Mouse (Mus musculus) liver, embryonic 16.5 days (tissue): ENCODE data around the gene Cep68. TPM values are rescaled to one million over a fixed set of nuclear protein-coding genes. Genes with fewer than 3 reads are reported as not detected.

Experiments
- ATAC-seq: fragments of 200-750 bp; cut with Nextera tagmentation; 2 replicates; pipeline ENCODE4 v1.8.0; 2017; ENCODE audit warnings: low read depth, mild to moderate bottlenecking, moderate number of reproducible peaks, moderate library complexity
- H3K27ac ChIP-seq: fragments of 300-500 bp; sonication (generic); 2 replicates; pipeline ENCODE4 v1.5.1; 2014; ENCODE audit warnings: mild to moderate bottlenecking, low read length
- H3K27me3 ChIP-seq: fragments of 300-500 bp; sonication (generic); 2 replicates; pipeline ENCODE4 v1.6.1; 2014; ENCODE audit warnings: low read depth, low read length, mixed read lengths; ENCODE audit not compliant: control insufficient read depth, insufficient read depth
- H3K36me3 ChIP-seq: fragments of 300-500 bp; sonication (generic); 2 replicates; pipeline ENCODE4 v1.6.1; 2014; ENCODE audit warnings: mild to moderate bottlenecking; ENCODE audit not compliant: control insufficient read depth, insufficient read depth
- H3K4me1 ChIP-seq: fragments of 300-500 bp; sonication (generic); 2 replicates; pipeline ENCODE4 v1.6.1; 2014; ENCODE audit warnings: low read depth, low read length, mixed read lengths; ENCODE audit not compliant: control insufficient read depth
- H3K4me2 ChIP-seq: fragments of 300-500 bp; sonication (generic); 2 replicates; pipeline ENCODE4 v1.6.1; 2014; ENCODE audit warnings: low read depth, low read length, mixed read lengths
- H3K4me3 ChIP-seq: fragments of 300-500 bp; sonication (generic); 2 replicates; pipeline ENCODE4 v1.5.1; 2014; ENCODE audit warnings: low read depth, mild to moderate bottlenecking, low read length
- H3K9ac ChIP-seq: fragments of 300-500 bp; sonication (generic); 2 replicates; pipeline ENCODE4 v1.6.1; 2014; ENCODE audit warnings: low read depth, low read length
- H3K9me3 ChIP-seq: fragments of 300-500 bp; sonication (generic); replicated peaks from 2 replicates; pipeline ENCODE4 v1.6.1; 2016; ENCODE audit warnings: low read length; ENCODE audit not compliant: control insufficient read depth
- WGBS: fragments of 180-500 bp; shearing (Covaris S2); extraction: QIAGEN DNeasy Blood & Tissue Kit; methylation state at CpG from one replicate; pipeline ENCODE4 v1.1.7; 2014; ENCODE audit not compliant: insufficient replicate concordance; 5-methylcytosine and 5-hydroxymethylcytosine counted together
- polyA plus RNA-seq: library from polyadenylated mRNA; unstranded; fragments of >200 nt; fragmentation: Nextera tagmentation; extraction: Ambion mirVana; gene quantifications from 2 replicates; pipeline ENCODE4 v1.2.1, GENCODE M21; 2015

Cep68 gene
- polyA plus RNA-seq, 1 experiment from 2014 or later = 7.4 TPM

- Histone ChIP-seq H3K9ac (no peak overlapping the region), H3K36me3 (peaks cover 33% of the 10 kb centered on the region), H3K27ac (no peak overlapping the region), H3K27me3 (no peaks in the 10 kb centered on the region), H3K9me3 (no peaks in the 10 kb centered on the region), H3K4me2 (no peak overlapping the region), H3K4me1 (no peaks in the 10 kb centered on the region; the same call in 1 of the 2 replicates), H3K4me3 (no peak overlapping the region)
- ATAC-seq = no peak
- WGBS = 85% methylated on average over 1 of the region's 1 CpGs
These were observed 32.0 kb downstream of the Cep68 start for GRCm38 (mm10) chr11:20217227-20217626.

GRCm38 (mm10) chr11:20216415-20216814 lies 32.8 kb downstream of the Cep68 start:
- no peak overlapping the region for H3K27ac ChIP-seq
- no peaks in the 10 kb centered on the region for H3K27me3 ChIP-seq
- H3K4me1 ChIP-seq = peaks cover under 1% of the 10 kb centered on the region; the same call in 1 of the 2 replicates
- no peak overlapping the region for H3K9ac ChIP-seq
- H3K4me2 ChIP-seq = no peak overlapping the region
- ATAC-seq = no peak
- no peak overlapping the region for H3K4me3 ChIP-seq
- no peaks in the 10 kb centered on the region for H3K9me3 ChIP-seq
- peaks cover 31% of the 10 kb centered on the region for H3K36me3 ChIP-seq
- 73% methylated on average over 4 of the region's 4 CpGs for WGBS

- no peak overlapping the region for H3K4me3 ChIP-seq
- WGBS = 81% methylated on average over 1 of the region's 1 CpGs
- H3K27me3 ChIP-seq = no peaks in the 10 kb centered on the region
- H3K9me3 ChIP-seq = no peaks in the 10 kb centered on the region
- peaks cover 26% of the 10 kb centered on the region for H3K36me3 ChIP-seq
- H3K4me1 ChIP-seq = peaks cover 9% of the 10 kb centered on the region
- no peak overlapping the region for H3K27ac ChIP-seq
- 0 out of 2 replicates have a peak, but pooled peaks have one; percentile 37 for ATAC-seq
- no peak overlapping the region for H3K9ac ChIP-seq
- H3K4me2 ChIP-seq = no peak overlapping the region
These were observed 34.5 kb downstream of the Cep68 start for GRCm38 (mm10) chr11:20214779-20215178.

DNA sequence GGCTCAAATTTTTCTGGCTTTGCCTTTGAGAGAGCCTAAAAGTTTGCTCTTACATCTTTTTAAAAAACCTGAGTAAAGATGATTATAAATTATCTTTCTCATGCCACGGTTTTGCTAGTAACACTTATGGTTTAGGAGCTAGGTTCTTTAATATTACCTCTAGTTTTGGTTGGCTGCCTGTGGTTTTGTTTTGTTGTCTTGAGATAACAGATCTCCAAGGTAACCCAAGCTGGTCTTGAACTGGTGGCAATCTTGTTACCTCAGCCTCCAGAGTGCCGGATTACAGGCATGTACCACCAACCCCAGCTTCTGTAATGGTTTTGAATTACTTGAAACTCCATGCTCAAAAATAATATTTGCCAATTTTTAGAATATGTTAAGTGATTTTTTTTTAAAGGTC lies 37.4 kb downstream of the Cep68 start:
- H3K27ac ChIP-seq = no peak overlapping the region
- 25% methylated on average over 2 of the region's 2 CpGs for WGBS
- no peak for ATAC-seq

GRCm38 (mm10) chr11:20207589-20207988 lies 41.6 kb downstream of the Cep68 start:
- H3K36me3 ChIP-seq = no peaks in the 10 kb centered on the region
- no peak for ATAC-seq
- H3K4me1 ChIP-seq = peaks cover 30% of the 10 kb centered on the region
- no peak overlapping the region for H3K4me3 ChIP-seq
- WGBS = 76% methylated on average over 2 of the region's 2 CpGs
- no peak overlapping the region for H3K27ac ChIP-seq
- no peak overlapping the region for H3K4me2 ChIP-seq
- H3K9me3 ChIP-seq = no peaks in the 10 kb centered on the region
- no peak overlapping the region for H3K9ac ChIP-seq
- H3K27me3 ChIP-seq = no peaks in the 10 kb centered on the region

More for the DNA sequence above, 37.4 kb downstream of the Cep68 start:
- no peak overlapping the region for H3K4me3 ChIP-seq
- H3K36me3 ChIP-seq = peaks cover 7% of the 10 kb centered on the region
- no peak overlapping the region for H3K9ac ChIP-seq
- H3K4me2 ChIP-seq = no peak overlapping the region
- no peaks in the 10 kb centered on the region for H3K27me3 ChIP-seq
- H3K9me3 ChIP-seq = no peaks in the 10 kb centered on the region
- peaks cover 9% of the 10 kb centered on the region for H3K4me1 ChIP-seq

DNA sequence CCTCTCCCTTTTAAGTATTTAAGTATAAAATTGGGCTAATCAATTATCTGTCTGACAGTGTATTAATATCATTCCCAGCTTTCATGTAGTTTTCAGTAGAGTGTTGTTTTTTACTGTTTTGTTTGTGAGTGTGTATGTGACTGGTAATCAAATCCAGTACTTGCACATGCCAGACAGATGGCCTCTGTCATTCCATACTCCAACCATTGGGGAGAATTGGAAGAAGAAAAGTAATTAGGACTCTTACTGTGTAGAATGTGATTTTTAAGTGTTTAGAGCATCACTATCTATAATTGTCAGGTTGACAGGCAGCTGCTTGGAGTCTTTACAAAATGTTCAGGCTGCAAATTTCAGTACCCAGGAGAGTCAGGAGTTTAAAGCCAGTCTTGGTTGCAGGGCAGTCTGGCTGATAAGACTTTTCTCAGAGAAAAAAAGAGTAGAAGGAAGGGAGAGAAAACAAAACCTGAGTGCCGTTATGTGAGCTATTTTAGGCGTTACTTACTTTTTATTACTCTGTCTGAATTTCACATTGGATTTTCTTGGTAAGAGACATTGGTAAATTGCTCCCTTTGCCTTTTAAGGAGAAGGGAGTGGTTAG lies 42.5 kb downstream of the Cep68 start:
- Histone ChIP-seq H3K4me1 (peaks cover 30% of the 10 kb centered on the region), H3K27ac (no peak overlapping the region), H3K9me3 (no peaks in the 10 kb centered on the region), H3K4me2 (no peak overlapping the region), H3K27me3 (no peaks in the 10 kb centered on the region), H3K9ac (no peak overlapping the region), H3K4me3 (no peak overlapping the region), H3K36me3 (no peaks in the 10 kb centered on the region)
- ATAC-seq = no peak
- WGBS = 22% methylated on average over 2 of the region's 2 CpGs

DNA sequence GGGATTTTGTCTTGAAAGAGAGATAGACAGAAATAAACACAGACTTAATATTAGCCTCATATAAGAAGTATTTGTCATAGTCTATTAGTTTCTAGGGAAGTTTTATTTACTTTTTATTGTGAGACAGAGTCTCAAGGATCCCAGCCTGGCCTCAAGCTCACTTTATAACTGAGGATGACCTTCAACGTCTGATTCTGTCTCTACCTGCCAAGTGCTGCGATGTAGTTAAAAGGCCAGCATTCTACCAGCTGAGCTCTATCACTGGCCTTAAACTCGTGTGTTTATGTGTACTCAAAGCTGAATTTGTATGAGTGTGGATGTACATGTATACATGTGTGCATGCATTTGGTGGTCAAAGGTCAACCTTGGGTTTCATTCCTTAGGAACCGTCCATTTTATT lies 43.7 kb downstream of the Cep68 start:
- Histone ChIP-seq H3K4me2 (0 out of 2 replicates have a peak overlapping the region, but pooled peaks have one; percentile 35), H3K4me1 (peaks cover 24% of the 10 kb centered on the region)
- WGBS = 71% methylated on average over 4 of the region's 4 CpGs

DNA sequence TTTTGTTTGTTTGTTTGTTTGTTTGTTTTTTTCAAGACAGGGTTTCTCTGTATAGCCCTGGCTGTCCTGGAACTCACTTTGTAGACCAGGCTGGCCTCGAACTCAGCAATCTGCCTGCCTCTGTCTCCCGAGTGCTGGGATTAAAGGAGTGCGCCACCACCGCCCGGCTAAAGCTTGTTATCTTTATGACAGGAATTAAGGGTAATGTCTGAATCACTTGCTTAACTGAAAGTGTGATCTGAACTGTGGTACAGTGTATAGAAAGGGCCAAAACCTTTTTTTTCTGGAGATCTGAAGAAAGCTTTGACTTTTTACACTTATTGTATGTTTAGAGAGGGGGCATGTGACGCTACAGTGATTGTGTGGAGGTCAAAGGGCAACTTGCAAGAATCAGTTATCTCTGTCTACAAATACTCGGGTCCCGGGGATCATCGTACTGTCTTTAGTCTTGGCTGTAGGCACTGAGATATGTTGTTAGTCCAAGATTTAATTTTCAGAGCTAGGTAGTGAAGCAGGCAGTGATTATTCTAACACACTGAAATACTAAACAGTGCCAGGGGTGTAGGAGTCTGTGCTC lies 44.3 kb downstream of the Cep68 start:
- ATAC-seq = no peak
- Histone ChIP-seq H3K27me3 (no peaks in the 10 kb centered on the region), H3K27ac (no peak overlapping the region), H3K9me3 (no peaks in the 10 kb centered on the region), H3K4me3 (no peak overlapping the region), H3K9ac (no peak overlapping the region), H3K4me1 (peaks cover 25% of the 10 kb centered on the region), H3K36me3 (no peaks in the 10 kb centered on the region), H3K4me2 (peak overlapping the region; percentile 35; the same call in 1 of the 2 replicates)
- 43% methylated on average over 9 of the region's 9 CpGs for WGBS

More for the DNA sequence above, 43.7 kb downstream of the Cep68 start:
- H3K9me3 ChIP-seq = no peaks in the 10 kb centered on the region
- no peak overlapping the region for H3K27ac ChIP-seq
- no peaks in the 10 kb centered on the region for H3K27me3 ChIP-seq
- H3K9ac ChIP-seq = no peak overlapping the region
- no peaks in the 10 kb centered on the region for H3K36me3 ChIP-seq
- ATAC-seq = no peak
- no peak overlapping the region for H3K4me3 ChIP-seq

DNA sequence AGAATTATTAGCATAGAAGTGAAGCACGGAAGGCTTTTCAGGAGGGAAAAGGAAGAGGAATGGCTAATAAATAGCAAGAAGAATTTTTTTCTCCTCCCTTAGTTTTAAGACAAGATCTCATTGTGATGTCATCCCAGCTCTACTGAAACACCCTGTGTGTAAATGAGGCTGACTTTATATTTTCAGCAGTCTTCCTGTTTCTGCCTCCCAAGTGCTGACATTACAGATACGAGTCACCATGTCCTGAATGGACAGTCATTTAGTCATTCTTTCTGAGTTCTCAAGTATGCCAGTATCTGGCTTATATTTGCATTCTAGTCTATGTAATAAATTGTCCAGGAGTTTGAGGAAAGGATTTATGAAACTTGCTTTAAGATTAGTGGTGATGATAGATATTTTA lies 44.9 kb downstream of the Cep68 start:
- Histone ChIP-seq H3K4me2 (peak overlapping the region; percentile 17), H3K9me3 (no peaks in the 10 kb centered on the region), H3K27ac (no peak overlapping the region), H3K4me3 (no peak overlapping the region), H3K36me3 (no peaks in the 10 kb centered on the region), H3K27me3 (no peaks in the 10 kb centered on the region), H3K9ac (no peak overlapping the region), H3K4me1 (peaks cover 24% of the 10 kb centered on the region)
- no peak for ATAC-seq
- 60% methylated on average over 2 of the region's 2 CpGs for WGBS
